In the genomic region with DNA sequence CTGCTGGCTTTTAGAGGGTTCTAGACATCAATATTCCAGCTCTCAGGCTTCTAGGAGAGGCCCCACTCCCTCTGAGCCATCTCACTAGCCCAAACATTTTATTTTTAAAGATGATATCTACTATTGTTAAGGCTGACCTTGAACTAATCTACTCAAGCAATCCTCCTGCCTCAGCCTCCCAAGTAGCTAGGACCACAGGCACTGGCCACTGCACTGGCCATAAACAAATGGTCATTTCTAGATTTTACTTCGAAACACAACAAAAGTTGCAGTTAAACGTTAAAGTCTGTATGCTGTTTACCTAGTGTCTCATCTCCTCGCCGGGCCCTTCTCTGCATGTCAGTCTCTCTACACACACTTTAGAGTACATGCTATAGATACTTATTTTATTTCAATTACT, we compare ENCODE assay signal across 24 mouse cellular contexts. TPM values are rescaled to one million over a fixed set of nuclear protein-coding genes. Genes with fewer than 3 reads are reported as not detected.
"Had no signal": no experiment of that assay in that cellular context is flagged by ENCODE, and none has a peak within 500 bp of the region (broad histone marks: within the 10 kb centered on the region; RNA-seq: fewer than 3 reads in every experiment).

No protein-coding gene starts in this region.

- ATAC-seq: liver, postnatal 0 days; lung, postnatal 0 days had no signal

- DNase-seq: liver, postnatal 0 days; lung, adult 2 months; lung, postnatal 14 days; lung, postnatal 36 days; midbrain, embryonic 14.5 days; right cerebral cortex, postnatal 14 days; thymus, adult 2 months; thymus, postnatal 25 days; thymus, postnatal 4 days had no signal

- H3K9me3 ChIP-seq: lung, embryonic 15.5 days; megakaryocyte, embryonic 14.5 days; midbrain, embryonic 12.5 days; neural tube, embryonic 12.5 days; stomach, embryonic 15.5 days had no signal

- H3K4me2 ChIP-seq: lung, embryonic 15.5 days; midbrain, embryonic 12.5 days; neural tube, embryonic 12.5 days; stomach, embryonic 15.5 days had no signal

- H3K36me3 ChIP-seq: lung, embryonic 15.5 days; midbrain, embryonic 12.5 days; neural tube, embryonic 12.5 days; stomach, embryonic 15.5 days had no signal

- H3K4me1 ChIP-seq: neural tube, embryonic 12.5 days had no signal

- H3K4me3 ChIP-seq: lung, embryonic 15.5 days; megakaryocyte, embryonic 14.5 days; midbrain, embryonic 12.5 days; neural tube, embryonic 12.5 days; stomach, embryonic 15.5 days had no signal

- H3K9ac ChIP-seq: liver, postnatal 0 days; lung, embryonic 15.5 days; midbrain, embryonic 12.5 days; neural tube, embryonic 12.5 days; stomach, embryonic 15.5 days had no signal

- H3K27ac ChIP-seq: lung, embryonic 15.5 days; macrophage; midbrain, embryonic 12.5 days; neural tube, embryonic 12.5 days; stomach, embryonic 15.5 days; stomach, postnatal 0 days had no signal

RNA-seq across cellular contexts. Expression of a gene that starts 2.5 kb away (rescaled TPM):
- total RNA-seq: megakaryocyte progenitor cell, adult 5-6 weeks; monocyte, adult 5-6 weeks; neutrophil, adult 5-6 weeks had no signal

RNA-seq across cellular contexts. Expression of a gene that starts 20.3 kb away (rescaled TPM):
- total RNA-seq: megakaryocyte progenitor cell, adult 5-6 weeks; midbrain, postnatal 0 days; neutrophil, adult 5-6 weeks had no signal
- polyA plus RNA-seq: lung, adult 2 months; macrophage; midbrain, embryonic 12.5 days; midbrain, embryonic 14.5 days; midbrain, postnatal 0 days; neural tube, embryonic 12.5 days; neural tube, embryonic 14.5 days; spleen, adult 2 months; stomach, embryonic 15.5 days; stomach, postnatal 0 days; thymus, adult 2 months; urinary bladder, adult 2 months had no signal
